Mouse (Mus musculus): ENCODE results near the gene Tead1. TPM values are rescaled to one million over a fixed set of nuclear protein-coding genes. Genes with fewer than 3 reads are reported as not detected.
"Not testable (repeated sequence)": the region's sequence is repeated elsewhere in the genome, so short reads cannot be mapped to it uniquely, and the experiment has no call there.

Tead1 gene
- polyA plus RNA-seq, 1 experiment from 2014 or later: not detected

DNA sequence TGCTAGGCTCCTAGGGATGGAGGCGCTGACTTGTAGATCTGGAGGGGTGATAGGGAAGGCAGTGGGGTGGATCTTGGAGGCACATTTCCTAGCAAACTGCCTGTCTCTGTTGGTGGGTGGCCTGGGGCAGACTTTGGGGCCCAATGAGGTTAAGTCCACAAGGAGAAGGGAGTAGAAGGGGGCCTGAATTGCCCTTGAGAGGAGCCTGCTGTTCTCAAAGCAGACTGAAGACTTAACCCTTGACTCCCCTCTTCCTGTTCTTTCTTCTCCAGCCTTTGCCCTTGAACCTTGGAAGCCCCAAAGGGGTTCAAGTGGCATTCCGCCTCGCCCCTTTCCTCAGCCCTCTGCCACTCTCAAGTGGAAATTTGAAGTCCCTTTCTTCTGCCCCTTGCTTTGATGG is 244.6 kb downstream of the Tead1 start:
- Histone ChIP-seq H3K4me3 (ENCODE audit: inconsistent target) (no peak overlapping the region), H3K36me3 (ENCODE audit: inconsistent target) (no peaks in the 10 kb centered on the region), H3K79me2 (ENCODE audit: inconsistent target) (no peaks in the 10 kb centered on the region), H3K27ac (no peak overlapping the region)
- 88% methylated on average over 3 of the region's 3 CpGs for WGBS (ENCODE audit: missing documents)

DNA sequence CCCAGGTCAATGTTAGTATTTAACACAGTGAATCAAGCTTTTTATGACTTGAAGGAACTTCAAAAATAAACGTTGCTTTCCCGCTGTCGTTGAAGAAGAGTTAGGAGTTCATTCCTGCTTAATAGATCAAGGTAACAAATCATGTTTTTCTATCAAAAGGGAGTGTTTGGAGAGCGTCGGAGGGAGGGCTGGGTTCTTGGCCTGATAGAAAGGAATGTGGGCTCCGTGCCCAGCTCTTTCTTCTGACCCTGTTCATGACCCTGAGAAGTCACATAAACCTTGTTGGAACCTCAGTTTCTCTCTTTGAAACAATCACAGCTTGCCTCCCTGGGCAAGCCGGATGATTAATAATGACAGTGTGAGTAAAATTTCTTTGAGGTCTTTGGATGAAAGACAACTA is 251.6 kb downstream of the Tead1 start:
- WGBS (ENCODE audit: missing documents): 59% methylated on average over 7 of the region's 7 CpGs
- Histone ChIP-seq H3K36me3 (ENCODE audit: inconsistent target) (no peaks in the 10 kb centered on the region), H3K4me3 (ENCODE audit: inconsistent target) (no peak overlapping the region)

DNA sequence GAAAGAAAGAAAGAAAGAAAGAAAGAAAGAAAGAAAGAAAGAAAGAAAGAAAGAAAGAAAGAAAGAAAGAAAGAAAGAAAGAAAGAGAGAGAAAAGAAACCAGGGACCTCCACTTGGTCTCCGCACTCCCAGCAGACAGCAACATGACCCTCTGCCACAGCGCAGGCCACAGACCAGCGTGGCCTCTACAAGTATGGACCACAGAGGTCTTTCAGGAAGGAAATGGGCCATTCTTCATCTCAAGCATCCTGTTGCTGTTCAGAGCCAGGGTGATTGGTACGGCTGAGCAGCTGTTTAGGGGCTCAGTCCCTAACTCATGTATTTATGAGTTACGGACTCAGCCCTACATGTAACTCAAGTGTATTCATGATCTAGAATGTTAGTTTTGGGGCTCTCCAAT is 256.8 kb downstream of the Tead1 start:
- not testable (repeated sequence) for H3K27ac ChIP-seq; H3K36me3 ChIP-seq (ENCODE audit: inconsistent target); H3K79me2 ChIP-seq (ENCODE audit: inconsistent target); H3K4me3 ChIP-seq (ENCODE audit: inconsistent target)
- 8% methylated on average over 4 of the region's 5 CpGs for WGBS (ENCODE audit: missing documents)

More for the DNA sequence above, 251.6 kb downstream of the Tead1 start:
- H3K27ac ChIP-seq: no peak overlapping the region
- H3K79me2 ChIP-seq (ENCODE audit: inconsistent target): no peaks in the 10 kb centered on the region

DNA sequence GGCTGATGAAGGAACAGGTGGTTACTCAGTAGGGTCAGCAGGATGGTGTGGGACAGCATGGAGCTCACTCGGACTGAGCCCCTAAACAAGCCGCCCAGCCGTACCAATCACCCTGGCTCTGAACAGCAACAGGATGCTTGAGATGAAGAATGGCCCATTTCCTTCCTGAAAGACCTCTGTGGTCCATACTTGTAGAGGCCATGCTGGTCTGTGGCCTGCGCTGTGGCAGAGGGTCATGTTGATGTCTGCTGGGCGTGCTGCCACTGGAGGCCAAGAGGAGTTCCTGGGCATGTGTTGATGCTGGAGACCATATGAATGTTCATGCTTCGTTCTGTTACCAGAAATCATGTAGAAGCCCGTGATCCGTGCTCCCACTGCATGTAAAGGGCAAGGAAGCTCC is 258.0 kb downstream of the Tead1 start:
- H3K4me3 ChIP-seq (ENCODE audit: inconsistent target): no peak overlapping the region
- 11% methylated on average over 8 of the region's 8 CpGs for WGBS (ENCODE audit: missing documents)
- H3K27ac ChIP-seq: no peak overlapping the region
- H3K79me2 ChIP-seq (ENCODE audit: inconsistent target): no peaks in the 10 kb centered on the region
- H3K36me3 ChIP-seq (ENCODE audit: inconsistent target): no peaks in the 10 kb centered on the region

DNA sequence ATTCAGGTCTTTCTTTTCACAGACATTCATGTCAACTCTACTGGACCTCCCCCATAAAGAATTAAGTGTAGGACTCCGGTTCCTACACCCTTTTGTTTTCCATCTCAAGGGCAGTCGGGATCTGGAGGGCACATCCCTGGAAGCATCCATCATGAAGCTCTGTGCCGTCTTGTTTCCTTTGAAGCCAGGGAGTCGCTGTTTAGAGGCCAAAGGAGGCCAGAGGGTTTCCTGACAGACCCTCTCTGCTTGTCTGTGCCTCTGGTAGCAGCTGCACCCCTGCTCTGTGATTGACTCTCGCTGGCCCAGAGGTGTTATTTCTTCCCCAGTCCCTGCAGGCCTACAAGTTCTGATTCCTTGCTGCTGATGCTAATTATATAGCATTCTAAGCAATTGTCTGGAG is 259.8 kb downstream of the Tead1 start:
- no peak overlapping the region for H3K4me3 ChIP-seq (ENCODE audit: inconsistent target)
- 45% methylated on average over 5 of the region's 5 CpGs for WGBS (ENCODE audit: missing documents)

DNA sequence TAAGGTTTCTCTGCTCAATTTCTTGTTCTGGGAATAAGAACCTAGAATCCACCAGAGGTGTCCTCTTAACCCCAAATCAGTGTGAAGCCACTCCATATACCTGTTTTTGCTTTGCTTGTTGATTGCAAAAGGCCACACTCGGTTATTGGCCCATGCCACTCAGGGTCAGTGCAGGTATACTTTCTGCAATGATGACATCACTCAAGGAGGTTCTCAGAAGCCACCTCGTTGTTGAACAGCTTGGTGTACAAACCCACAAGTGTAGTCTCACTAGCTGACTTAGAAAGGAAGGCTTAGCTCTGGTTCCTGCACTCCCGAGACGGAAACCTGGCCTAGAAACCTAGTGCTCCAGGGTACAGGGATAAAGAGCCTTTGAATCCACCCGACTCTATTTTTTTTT is 263.4 kb downstream of the Tead1 start:
- Histone ChIP-seq H3K79me2 (ENCODE audit: inconsistent target) (no peaks in the 10 kb centered on the region), H3K4me3 (ENCODE audit: inconsistent target) (no peak overlapping the region), H3K36me3 (ENCODE audit: inconsistent target) (no peaks in the 10 kb centered on the region), H3K27ac (no peak overlapping the region)
- whole genome bisulfite sequencing (ENCODE audit: missing documents): 76% methylated on average over 5 of the region's 5 CpGs

More for the DNA sequence above, 259.8 kb downstream of the Tead1 start:
- Histone ChIP-seq H3K36me3 (ENCODE audit: inconsistent target) (no peaks in the 10 kb centered on the region), H3K79me2 (ENCODE audit: inconsistent target) (no peaks in the 10 kb centered on the region), H3K27ac (no peak overlapping the region)

DNA sequence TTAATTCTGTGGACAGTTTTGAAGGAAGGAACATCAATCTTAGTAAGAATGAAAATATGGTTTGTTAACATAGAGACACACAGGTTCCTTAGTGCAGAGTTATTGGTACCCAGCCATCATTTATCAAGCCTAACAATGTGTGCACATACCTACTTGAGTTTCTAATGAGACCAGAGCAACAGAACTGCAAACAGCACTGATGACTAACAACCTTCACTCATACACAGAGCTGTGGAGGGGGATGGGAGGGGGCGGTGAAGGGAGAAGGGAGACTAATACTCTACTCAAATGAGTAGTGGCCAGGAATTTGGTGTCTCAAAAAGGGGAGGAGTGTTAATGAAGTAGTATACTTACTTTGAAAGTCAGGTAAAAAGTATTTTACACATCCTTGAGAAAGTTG is 263.9 kb downstream of the Tead1 start:
- Histone ChIP-seq H3K36me3 (ENCODE audit: inconsistent target) (no peaks in the 10 kb centered on the region), H3K79me2 (ENCODE audit: inconsistent target) (no peaks in the 10 kb centered on the region), H3K27ac (no peak overlapping the region), H3K4me3 (ENCODE audit: inconsistent target) (no peak overlapping the region)
- 100% methylated on average over 1 of the region's 1 CpGs for WGBS (ENCODE audit: missing documents)

DNA sequence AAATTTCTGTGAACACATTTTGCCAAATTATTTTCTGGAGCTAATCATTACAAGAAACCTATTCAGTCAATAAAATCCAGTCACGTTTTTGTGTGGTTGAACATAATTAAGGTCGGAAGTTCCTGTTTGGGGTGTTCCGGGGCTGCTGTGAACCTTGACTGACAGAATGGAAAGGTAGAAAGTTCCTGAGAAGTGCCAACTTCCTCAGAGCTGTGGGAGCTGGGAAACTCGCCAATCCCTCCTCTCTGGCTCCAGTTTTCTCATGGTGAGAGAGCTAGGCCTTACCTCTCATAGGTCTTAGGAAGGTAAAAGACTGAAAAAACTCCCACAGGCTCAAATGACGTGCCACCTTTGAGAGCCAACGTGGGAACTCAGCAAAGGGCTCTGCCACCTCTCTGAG is 267.6 kb downstream of the Tead1 start:
- no peak overlapping the region for H3K4me3 ChIP-seq (ENCODE audit: inconsistent target)
- H3K36me3 ChIP-seq (ENCODE audit: inconsistent target): no peaks in the 10 kb centered on the region
- no peaks in the 10 kb centered on the region for H3K79me2 ChIP-seq (ENCODE audit: inconsistent target)
- 20% methylated on average over 6 of the region's 6 CpGs for WGBS (ENCODE audit: missing documents)
- H3K27ac ChIP-seq: no peak overlapping the region

DNA sequence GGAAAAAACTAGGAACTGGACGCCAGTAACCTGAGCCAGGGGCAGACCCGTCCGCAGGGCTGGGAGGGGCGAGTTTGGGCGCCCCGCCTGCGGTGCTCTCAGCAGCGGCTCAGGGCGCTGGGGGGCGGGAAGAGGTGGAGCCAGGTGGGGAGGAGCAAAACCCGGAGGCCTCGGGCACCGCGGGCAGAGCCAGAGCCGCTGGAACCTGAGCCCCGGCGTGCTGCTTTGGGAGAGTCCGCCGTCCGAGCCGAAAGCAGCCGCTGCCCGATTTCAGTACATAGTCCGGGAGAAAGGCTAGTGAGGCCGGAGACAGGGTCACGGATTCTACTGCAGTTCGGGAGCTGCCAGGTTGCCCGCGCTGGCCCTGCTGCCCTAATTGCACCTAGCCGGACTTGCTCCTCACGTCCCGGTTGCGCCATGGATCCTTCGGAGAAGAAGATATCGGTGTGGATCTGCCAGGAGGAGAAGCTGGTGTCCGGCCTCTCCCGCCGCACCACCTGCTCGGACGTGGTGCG is 274.7 kb downstream of the Tead1 start, which contains the start of gene Rassf10:
TSS of gene Rassf10 (plus strand) at position 186 of the 515 bp plus-strand sequence.
- H3K27ac ChIP-seq: no peak within 1 kb of the TSS
- WGBS (ENCODE audit: missing documents): 5% methylated on average over 41 of the region's 41 CpGs
- no peaks in the 10 kb centered on the region for H3K36me3 ChIP-seq (ENCODE audit: inconsistent target)
- H3K4me3 ChIP-seq (ENCODE audit: inconsistent target): no peak within 1 kb of the TSS
- no peaks in the 10 kb centered on the region for H3K79me2 ChIP-seq (ENCODE audit: inconsistent target)

DNA sequence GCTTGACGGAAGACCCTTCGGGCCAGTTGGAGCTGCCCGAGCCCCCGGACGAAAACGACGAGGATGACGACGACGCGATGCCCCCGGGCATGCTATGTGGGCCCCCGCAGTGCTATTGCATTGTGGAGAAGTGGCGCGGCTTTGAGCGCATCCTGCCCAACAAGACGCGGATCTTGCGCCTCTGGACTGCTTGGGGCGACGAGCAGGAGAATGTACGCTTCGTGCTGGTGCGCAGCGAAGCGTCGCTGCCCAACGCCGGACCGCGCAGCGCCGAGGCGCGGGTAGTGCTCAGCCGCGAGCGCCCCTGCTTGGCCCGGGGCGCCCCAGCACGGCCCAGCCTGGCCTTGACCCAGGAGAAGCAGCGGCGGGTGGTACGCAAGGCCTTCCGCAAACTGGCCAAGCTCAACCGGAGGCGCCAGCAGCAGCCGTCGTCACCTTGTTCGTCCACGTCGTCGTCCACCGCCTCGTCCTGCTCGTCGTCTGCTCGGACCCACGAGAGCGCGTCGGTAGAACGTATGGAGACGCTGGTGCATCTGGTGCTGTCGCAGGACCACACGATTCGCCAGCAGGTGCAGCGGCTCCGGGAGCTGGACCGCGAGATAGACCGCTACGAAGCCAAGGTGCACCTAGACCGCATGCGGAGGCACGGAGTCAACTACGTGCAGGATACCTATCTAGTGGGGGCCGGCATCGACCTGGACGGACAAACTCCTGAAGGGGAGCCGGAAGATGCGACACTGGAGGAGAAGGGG is 275.4 kb downstream of the Tead1 start:
- Histone ChIP-seq H3K27ac (no peak overlapping the region), H3K79me2 (ENCODE audit: inconsistent target) (no peaks in the 10 kb centered on the region), H3K36me3 (ENCODE audit: inconsistent target) (no peaks in the 10 kb centered on the region), H3K4me3 (ENCODE audit: inconsistent target) (no peak overlapping the region)
- WGBS (ENCODE audit: missing documents): 4% methylated on average over 82 of the region's 82 CpGs

DNA sequence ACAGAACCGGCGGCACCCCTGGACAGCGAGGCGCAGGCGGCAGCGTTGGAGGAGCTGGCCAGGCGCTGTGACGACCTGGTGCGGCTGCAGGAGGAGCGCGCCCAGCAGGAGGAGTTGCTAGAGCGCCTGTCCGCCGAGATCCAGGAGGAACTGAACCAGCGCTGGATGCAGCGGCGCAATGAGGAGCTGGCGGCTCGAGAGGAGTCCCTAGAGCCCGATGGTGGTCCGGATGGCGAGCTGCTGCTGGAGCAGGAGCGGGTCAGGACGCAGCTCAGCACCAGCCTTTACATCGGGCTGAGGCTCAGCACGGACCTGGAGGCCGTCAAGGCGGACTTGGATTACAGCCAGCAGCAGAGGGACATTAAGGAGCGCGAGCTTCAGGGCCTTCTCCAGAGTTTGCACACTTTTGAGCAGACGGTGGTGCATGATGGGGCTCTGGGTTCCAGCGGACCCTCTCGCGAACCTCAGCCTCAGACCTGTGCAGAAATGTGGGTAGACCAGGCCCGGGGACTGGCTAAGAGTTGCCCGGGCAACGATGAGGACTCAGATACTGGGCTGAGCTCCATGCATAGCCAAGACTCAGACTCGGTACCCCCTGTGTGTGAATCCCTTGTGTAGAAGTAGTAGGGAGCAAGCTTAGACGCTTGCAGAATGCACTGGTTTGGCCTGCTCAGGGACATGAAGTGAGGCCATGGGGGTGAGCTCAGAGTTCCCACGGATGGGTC is 276.1 kb downstream of the Tead1 start:
- H3K79me2 ChIP-seq (ENCODE audit: inconsistent target): no peaks in the 10 kb centered on the region
- no peaks in the 10 kb centered on the region for H3K36me3 ChIP-seq (ENCODE audit: inconsistent target)
- 14% methylated on average over 40 of the region's 40 CpGs for WGBS (ENCODE audit: missing documents)
- no peak overlapping the region for H3K27ac ChIP-seq
- no peak overlapping the region for H3K4me3 ChIP-seq (ENCODE audit: inconsistent target)

DNA sequence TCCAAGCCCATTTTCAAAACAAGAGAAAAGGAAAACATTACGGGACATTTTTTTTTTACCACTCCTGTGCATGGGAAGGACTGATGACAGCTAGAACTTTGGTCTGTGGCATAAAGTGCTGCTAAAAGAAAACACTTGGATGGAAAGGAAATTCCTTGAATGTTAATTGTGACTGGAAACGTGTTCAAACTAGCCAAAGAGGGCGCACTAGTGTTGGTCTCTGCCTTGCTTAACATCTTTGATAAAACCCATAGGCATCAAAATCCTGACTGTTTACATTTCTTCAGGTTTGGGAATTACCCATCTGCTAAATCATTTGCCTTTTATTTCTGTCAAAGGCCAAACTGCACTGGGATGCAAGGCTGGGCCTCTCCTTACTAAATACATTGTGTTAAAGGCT is 276.8 kb downstream of the Tead1 start:
- WGBS (ENCODE audit: missing documents): 35% methylated on average over 3 of the region's 3 CpGs
- no peak overlapping the region for H3K27ac ChIP-seq
- no peak overlapping the region for H3K4me3 ChIP-seq (ENCODE audit: inconsistent target)
- no peaks in the 10 kb centered on the region for H3K79me2 ChIP-seq (ENCODE audit: inconsistent target)
- H3K36me3 ChIP-seq (ENCODE audit: inconsistent target): no peaks in the 10 kb centered on the region

Data from macrophage (primary cell).